22 mouse cellular contexts compared by ENCODE assay signal in the genomic region with DNA sequence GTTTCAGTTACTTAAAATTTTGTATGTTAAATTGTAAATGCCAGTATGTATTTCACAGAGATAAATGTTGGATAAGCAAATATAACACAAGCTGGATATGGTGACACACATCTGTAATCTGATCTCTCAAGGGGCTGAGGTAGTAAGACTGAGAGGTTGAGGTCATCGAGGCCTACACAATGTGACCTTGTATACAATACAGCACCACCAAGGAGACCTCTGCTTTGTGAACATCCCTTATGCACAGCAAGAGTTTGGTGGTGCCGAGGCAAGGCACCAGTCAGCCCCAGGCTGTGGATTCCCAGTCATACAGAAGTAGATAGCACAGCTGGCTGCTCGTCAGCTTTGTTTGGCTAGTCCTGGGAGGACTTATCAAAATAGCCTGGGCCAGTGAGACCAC.
"Had no signal": no experiment of that assay in that cellular context is flagged by ENCODE, and none has a peak within 500 bp of the region (broad histone marks: within the 10 kb centered on the region; RNA-seq: fewer than 3 reads in every experiment).

No protein-coding gene starts in this region.

- ATAC-seq: liver, postnatal 0 days; lung, postnatal 0 days; midbrain, embryonic 13.5 days; midbrain, embryonic 16.5 days had no signal

- H3K9ac ChIP-seq: limb, embryonic 12.5 days; limb, embryonic 15.5 days; liver, embryonic 14.5 days; liver, postnatal 0 days; lung, embryonic 14.5 days; midbrain, embryonic 13.5 days; neural tube, embryonic 13.5 days had no signal

- H3K4me3 ChIP-seq: left cerebral cortex, adult 2 months; limb, embryonic 12.5 days; limb, embryonic 15.5 days; midbrain, embryonic 13.5 days; myocyte; neural tube, embryonic 13.5 days had no signal

- H3K27ac ChIP-seq: left cerebral cortex, adult 2 months; limb, embryonic 12.5 days; limb, embryonic 15.5 days; liver, embryonic 14.5 days; macrophage; midbrain, embryonic 13.5 days; neural tube, embryonic 13.5 days had no signal

- DNase-seq: kidney, postnatal 10 days; kidney, postnatal 36 days; layer of hippocampus, postnatal 36 days; left cerebral cortex, postnatal 4 days; liver, postnatal 0 days; lung, embryonic 14.5 days; retina, postnatal 1 day; right cerebral cortex, postnatal 25 days; spleen, adult 18-20 months; thymus, adult 18-20 months; thymus, postnatal 36 days had no signal

- H3K9me3 ChIP-seq: limb, embryonic 15.5 days; neural tube, embryonic 13.5 days had no signal

- H3K27me3 ChIP-seq: limb, embryonic 12.5 days; limb, embryonic 15.5 days; midbrain, embryonic 13.5 days; neural tube, embryonic 13.5 days had no signal

- H3K4me2 ChIP-seq: limb, embryonic 12.5 days; limb, embryonic 15.5 days; liver, embryonic 11.5 days; lung, embryonic 14.5 days; midbrain, embryonic 13.5 days; neural tube, embryonic 13.5 days had no signal
